Mouse (Mus musculus) adrenal gland, postnatal 14 days (tissue): ENCODE data around the gene Wfdc2. TPM values are rescaled to one million over a fixed set of nuclear protein-coding genes. Genes with fewer than 3 reads are reported as not detected.
"Not testable (repeated sequence)": the region's sequence is repeated elsewhere in the genome, so short reads cannot be mapped to it uniquely, and the experiment has no call there.

Experiments used
- DNase-seq: peaks from one replicate; pipeline ENCODE4 v3.0.0; 2021; ENCODE audit warnings: mixed read lengths
- total RNA-seq: library from RNA; stranded (reverse); gene quantifications from 2 replicates; pipeline ENCODE4 v1.2.3, GENCODE M21; 2021

Wfdc2 gene
- total RNA-seq, 1 experiment from 2014 or later: 2.1 TPM

- DNase-seq: no peak
These were observed 12.9 kb upstream of the Wfdc2 start for GRCm38 (mm10) chr2:164549338-164549737.

GRCm38 (mm10) chr2:164549963-164550894 is 12.0 kb upstream of the Wfdc2 start:
- no peak for DNase-seq

- DNase-seq: no peak
These were observed 11.3 kb upstream of the Wfdc2 start for GRCm38 (mm10) chr2:164550895-164551269.

GRCm38 (mm10) chr2:164551502-164551901 is 10.7 kb upstream of the Wfdc2 start:
- DNase-seq: no peak

GRCm38 (mm10) chr2:164558426-164558825 is 3.8 kb upstream of the Wfdc2 start:
- no peak for DNase-seq

GRCm38 (mm10) chr2:164558991-164559645 is 3.1 kb upstream of the Wfdc2 start:
- DNase-seq: no peak

GRCm38 (mm10) chr2:164560106-164560505 is 2.1 kb upstream of the Wfdc2 start:
- DNase-seq: peak; percentile 55

- DNase-seq: peak; percentile 40
These were observed 1.3 kb downstream of the Wfdc2 start for GRCm38 (mm10) chr2:164563339-164564038.

GRCm38 (mm10) chr2:164564346-164564745 is 2.1 kb downstream of the Wfdc2 start:
- DNase-seq: no peak

GRCm38 (mm10) chr2:164566997-164567396 is 4.8 kb downstream of the Wfdc2 start:
- DNase-seq: no peak

GRCm38 (mm10) chr2:164567460-164567859 is 5.2 kb downstream of the Wfdc2 start:
- DNase-seq: no peak

- not testable (repeated sequence) for DNase-seq
These were observed 11.1 kb downstream of the Wfdc2 start, which contains the start of gene Spint3 for GRCm38 (mm10) chr2:164573359-164573758. Gene Spint3, minus strand, starts transcription at chr2:164573459.

GRCm38 (mm10) chr2:164585025-164585725 is 23.0 kb downstream of the Wfdc2 start, which contains the start of gene Wfdc6a:
Gene Wfdc6a, minus strand, starts transcription at chr2:164585447.
- peak; percentile 50 for DNase-seq

GRCm38 (mm10) chr2:164592014-164592413 is 29.8 kb downstream of the Wfdc2 start:
- DNase-seq: peak; percentile 56

GRCm38 (mm10) chr2:164593494-164593893 is 31.3 kb downstream of the Wfdc2 start, which contains the start of gene Eppin:
Gene Eppin, minus strand, starts transcription at chr2:164593594.
- DNase-seq: no peak

GRCm38 (mm10) chr2:164600179-164600578 is 38.0 kb downstream of the Wfdc2 start:
- no peak for DNase-seq

- no peak for DNase-seq
These were observed 41.3 kb downstream of the Wfdc2 start for GRCm38 (mm10) chr2:164603482-164603881.

GRCm38 (mm10) chr2:164604411-164604810 is 42.2 kb downstream of the Wfdc2 start:
- no peak for DNase-seq

- DNase-seq: peak; percentile 66
These were observed 46.6 kb downstream of the Wfdc2 start for GRCm38 (mm10) chr2:164608781-164609180.

- DNase-seq: peak; percentile 78
These were observed 51.3 kb downstream of the Wfdc2 start, which contains the start of the genes Wfdc6b and Wfdc8 for GRCm38 (mm10) chr2:164613471-164613870. Gene Wfdc6b, plus strand, starts transcription at chr2:164613522. Gene Wfdc8, minus strand, starts transcription at chr2:164613626.

GRCm38 (mm10) chr2:164615386-164615785 is 53.2 kb downstream of the Wfdc2 start:
- DNase-seq: no peak
